Mouse (Mus musculus) ovary, adult 18-20 months (tissue): Measurements from ENCODE around the gene Pex10.
A peak's percentile ranks its signal among the peaks of the same experiment; 100 is the strongest.
"Not testable (repeated sequence)": the region's sequence is repeated elsewhere in the genome, so short reads cannot be mapped to it uniquely, and the experiment has no call there.

Experiments
- DNase-seq: peaks from one replicate; pipeline ENCODE4 v3.0.0; 2022; ENCODE audit warnings: low spot score, mixed read lengths

The Pex10 gene

DNA sequence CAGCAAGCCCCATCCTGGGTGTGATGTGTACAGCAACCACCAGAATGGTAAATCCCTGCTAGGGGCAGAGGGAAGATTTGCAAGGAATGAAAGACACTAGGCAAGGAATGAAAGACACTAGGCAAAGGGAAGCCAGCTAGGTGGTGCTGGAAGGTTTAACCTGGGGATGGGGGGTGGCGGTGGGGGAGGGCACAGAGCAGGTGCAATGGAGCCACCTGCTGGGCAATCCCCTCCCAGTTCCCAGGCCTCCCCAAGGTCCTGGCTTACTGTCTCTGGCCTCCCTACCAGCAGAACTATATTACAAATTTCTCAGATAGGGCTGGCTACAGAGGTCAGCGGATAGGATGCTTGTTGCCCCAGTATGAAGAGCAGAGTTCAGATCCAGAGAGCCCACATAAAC lies 2.3 kb upstream of the Pex10 start:
- no peak for DNase-seq

DNA sequence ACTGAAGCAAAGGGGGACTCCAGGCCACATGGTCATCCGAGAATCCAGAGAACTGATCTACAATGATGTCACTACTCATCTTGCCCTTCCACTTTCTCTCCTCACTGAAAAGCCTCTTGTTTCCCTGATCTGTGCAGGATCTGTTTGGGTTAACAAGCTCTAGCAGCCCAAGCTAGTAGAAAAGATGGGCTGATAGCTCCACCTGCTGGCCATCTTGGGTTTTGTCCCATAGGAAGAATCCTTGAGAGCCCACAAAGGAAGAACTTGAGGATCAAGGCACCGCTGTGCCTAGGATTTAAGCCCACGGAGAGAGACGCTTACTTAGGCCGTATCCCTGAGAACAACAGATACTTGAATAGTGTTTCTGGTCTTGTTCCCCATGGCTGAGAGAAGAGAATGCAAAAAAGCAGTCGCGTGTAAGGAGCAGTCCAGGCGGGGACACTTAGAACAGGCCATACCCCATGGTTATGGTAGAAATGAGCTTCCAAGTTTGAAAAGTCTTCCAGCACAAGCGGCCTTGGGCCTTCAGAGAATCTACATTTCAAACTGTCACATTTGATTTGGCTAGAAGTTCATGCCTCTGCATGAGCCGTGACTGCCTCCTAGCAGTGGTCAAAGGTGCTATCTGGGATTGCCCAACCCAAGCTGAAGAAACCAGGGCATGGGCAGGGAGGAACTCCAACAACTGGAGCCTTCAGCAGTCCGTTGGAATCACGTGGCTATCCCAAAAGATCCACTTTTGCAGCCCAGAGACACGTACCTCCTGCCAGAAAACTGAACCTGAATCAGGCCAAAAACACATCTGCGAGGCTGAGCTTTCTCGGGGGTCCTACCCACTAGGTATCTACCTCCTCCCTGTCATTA lies 614 bp upstream of the Pex10 start:
- peak; percentile 66 for DNase-seq

DNA sequence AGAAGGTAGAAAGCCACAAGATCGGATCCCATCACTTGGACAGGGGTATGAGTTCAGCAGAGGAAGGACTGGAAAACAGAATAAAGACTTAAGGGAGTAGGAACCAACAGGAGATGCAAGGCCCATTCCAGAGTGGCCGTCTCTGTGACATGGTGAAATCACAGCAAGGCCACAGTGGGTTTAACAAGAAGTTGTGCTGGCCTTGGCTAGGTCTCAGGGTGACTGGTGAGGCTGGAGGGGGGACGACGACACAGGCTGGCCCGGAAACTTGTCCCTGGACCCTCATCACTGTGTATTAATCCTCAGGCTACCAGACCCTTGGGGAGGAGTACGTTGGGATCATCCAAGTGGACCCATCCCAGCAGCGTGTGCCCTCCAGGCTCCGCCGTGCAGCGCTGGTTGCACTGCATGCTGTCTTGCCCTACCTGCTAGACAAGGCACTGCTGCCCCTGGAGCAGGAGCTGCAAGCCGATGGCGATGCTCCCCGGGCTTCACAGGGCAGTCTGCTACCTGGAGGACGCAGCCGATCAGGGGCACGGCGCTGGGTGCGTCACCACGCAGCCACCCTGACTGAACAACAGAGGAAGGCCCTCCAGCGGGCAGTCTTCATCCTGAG lies 1.6 kb downstream of the Pex10 start:
- no peak for DNase-seq

DNA sequence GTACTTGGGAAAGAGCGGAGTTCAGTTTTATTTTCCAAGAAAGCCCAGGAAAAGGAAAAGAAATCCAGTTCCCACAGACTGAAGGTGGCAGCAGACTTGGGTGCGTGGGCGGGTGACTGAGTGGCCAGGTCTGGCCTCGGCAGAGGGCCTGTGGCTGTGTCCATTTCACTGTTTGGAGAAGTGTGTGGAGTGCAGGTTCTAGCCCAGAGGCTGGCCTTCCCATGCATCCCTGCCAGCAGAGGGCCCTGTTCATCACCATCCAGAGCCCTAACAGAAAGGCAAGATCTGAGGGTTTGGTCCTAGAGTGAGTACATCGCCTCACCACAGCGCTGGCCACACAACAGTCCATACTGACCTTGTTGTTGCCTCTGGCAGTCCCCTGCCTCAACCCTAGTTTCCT lies 2.4 kb downstream of the Pex10 start:
- DNase-seq: no peak

DNA sequence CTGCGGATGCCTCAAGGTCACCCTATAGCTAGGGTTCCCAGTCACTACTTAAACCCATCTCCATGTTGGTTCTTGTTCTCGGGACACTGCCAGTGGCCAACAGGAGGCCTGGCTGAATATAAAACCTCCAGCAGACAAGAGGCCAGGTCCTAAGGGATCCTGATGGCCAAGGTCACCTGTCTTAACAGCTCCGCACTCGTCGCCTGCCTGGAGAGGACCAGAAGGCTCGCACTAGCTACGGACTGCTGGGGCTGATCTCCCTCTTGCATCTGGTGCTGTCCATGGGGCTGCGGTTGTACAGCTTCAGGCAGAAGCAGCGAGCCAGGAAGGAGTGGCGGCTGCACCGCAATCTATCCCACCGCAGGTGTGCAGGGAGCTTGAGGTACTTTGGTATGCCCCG lies 3.4 kb downstream of the Pex10 start:
- DNase-seq: no peak

DNA sequence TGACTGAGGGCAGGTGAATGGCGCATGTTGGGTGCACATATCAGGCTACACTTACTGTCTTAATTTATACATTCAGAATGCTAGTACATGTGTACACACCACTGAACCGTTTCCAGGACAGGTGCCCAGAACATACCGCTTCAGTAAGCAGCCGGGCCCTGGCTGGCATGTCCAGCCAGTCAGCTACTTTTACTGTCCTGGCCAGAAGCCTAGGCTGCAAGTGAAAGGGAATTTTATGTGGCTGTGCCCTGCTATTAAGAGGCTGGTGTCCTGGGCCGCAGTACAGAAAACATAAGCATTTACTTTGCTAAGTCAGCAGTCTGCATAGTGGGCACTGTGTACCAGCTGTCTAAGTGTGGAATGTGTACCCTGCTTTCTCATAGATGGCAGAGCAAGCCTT lies 4.1 kb downstream of the Pex10 start:
- DNase-seq: no peak

DNA sequence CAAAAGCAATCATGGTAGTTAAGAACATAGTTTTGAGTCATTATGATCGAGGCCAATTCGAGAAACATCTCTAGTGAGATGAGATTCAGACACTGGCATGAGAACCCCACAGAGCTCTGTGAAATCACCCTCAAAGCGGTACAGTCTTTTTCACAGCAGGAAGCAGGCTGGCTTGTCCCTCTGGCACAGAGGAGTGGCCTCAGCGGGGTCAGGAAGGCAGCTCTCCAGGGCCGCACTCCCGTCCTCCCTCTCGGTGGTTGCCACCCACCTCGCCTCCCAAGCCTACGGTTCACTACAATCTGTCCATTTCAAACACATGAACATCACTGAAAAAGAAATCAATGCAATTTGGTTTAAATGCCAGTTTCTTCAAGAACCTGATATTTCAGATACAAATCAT lies 7.6 kb downstream of the Pex10 start:
- DNase-seq: no peak

DNA sequence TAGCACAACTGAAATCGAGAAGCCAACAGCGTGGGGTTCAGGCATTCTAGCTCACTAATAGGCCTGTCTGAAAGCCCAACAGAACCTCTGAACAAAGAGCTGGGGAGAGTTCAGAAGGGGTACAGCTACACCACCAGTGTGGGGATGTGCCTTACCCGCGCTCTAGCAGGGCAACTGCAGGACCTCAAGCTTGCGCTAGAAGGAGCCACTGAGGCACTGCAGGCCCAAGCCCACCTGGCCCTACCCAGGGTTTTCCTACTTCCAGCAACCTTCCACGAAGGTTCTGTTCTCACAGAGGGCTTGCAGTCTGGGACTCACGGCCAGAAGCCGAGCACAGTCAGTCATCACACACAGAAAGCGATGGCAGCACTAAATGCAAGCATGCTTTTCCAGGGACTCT lies 8.3 kb downstream of the Pex10 start:
- DNase-seq: no peak

DNA sequence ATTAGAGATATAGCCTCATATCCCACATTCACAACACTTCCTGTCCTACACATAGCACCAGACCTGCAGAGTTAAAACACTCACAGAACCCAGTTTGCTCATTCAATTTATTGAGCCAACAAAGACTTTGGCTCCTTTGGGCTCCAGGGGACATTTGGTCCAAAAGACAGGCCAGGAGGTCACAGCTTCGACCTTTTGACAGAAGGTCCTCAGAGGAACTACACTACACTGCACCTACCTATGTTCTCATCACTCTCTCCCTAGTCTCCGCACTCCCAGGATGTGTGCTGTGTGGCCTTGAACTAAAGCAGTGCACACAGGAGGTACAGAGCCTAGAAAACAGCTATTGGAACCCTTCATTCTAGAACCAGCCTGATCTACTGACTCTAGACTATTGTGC lies 9.0 kb downstream of the Pex10 start:
- no peak for DNase-seq

DNA sequence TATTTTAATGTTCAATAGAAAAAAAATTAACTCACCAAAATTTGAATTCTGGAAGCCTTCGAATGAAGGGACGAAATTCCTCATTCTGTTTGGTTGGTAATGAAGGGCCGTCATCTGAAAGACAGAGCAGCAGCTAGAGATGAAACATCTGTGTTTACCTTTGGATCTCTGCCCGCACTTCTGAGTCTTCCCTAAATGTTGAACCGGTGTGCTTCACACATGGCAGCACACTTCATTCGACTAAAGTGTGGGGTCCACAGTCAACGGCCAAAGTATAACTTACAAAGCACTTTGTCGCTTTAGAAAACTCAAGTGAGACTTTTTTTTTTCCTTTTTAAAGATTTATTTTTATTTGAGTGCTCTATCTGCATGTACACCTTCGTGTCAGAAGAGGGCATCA lies 9.9 kb downstream of the Pex10 start:
- no peak for DNase-seq

DNA sequence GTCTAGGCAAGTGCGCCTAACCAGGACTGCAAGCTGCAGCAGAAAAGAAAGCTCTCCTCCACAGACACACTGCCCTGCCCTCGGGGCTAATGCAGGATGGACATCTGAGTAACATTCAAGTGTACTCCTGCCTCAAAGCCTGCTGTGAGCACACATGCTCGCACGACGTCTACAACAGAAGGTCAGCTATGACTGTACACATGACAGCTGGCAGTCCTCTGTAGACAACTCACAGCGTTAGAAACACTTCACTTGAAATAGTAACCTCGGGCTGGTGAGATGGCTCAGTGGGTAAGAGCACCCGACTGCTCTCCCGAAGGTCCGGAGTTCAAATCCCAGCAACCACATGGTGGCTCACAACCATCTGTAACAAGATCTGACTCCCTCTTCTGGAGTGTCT lies 12.0 kb downstream of the Pex10 start:
- not testable (repeated sequence) for DNase-seq

DNA sequence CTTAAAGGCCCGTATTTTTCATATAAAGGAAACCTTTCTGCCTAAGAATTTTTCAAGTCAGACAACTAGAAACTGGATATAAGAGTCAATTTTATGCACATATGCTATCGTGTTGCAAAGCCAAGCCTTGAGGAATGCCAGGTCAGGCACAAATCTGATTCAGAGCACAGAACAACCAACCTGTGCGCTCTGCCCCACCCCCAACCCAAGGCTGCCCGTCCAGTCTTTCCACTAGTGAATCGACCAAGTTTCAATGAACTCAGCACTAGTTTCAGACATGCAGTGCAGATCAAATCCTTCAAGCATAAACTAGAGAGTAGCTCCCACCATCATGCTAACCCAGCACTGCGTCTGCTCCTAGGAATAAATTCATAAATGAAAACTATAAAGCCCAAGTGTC lies 12.8 kb downstream of the Pex10 start:
- DNase-seq: no peak

DNA sequence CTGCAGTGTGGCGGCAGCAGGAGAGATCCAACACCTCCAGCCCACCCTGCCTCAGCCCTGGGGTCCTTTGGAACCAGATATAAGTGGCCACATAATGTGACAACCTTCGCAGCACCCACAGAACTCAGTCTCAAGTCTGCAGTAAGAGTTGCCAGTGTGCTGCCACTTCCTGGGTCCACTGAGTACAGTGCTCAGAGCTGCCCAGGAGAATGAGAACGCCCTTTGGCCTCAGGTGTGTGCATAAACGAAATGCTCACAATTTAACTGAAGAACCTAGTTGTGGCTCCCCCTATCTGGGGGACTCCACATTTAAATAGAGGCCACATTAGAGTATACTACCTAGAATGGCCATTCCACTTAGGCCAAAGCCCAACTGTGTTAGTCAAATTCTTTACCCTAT lies 16.7 kb downstream of the Pex10 start:
- no peak for DNase-seq

DNA sequence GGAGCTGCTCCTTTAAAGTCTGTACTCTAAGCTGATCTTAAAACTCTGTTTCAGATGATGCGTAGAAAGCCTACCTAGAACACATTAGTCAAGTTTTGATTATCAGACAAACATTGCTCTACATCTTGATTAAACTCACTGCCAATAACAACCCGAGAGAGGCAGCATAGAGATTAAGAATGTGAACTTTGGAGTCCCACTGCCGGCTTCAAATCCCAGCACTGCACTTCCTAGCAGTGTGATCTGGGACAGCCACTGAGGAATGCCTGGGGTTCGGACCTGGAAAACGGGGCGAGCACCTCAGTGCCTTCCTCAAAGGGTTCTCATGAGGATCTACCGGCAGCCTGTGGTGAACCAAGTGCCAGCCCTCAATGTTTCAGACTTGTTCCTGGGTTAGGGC lies 17.5 kb downstream of the Pex10 start:
- no peak for DNase-seq

DNA sequence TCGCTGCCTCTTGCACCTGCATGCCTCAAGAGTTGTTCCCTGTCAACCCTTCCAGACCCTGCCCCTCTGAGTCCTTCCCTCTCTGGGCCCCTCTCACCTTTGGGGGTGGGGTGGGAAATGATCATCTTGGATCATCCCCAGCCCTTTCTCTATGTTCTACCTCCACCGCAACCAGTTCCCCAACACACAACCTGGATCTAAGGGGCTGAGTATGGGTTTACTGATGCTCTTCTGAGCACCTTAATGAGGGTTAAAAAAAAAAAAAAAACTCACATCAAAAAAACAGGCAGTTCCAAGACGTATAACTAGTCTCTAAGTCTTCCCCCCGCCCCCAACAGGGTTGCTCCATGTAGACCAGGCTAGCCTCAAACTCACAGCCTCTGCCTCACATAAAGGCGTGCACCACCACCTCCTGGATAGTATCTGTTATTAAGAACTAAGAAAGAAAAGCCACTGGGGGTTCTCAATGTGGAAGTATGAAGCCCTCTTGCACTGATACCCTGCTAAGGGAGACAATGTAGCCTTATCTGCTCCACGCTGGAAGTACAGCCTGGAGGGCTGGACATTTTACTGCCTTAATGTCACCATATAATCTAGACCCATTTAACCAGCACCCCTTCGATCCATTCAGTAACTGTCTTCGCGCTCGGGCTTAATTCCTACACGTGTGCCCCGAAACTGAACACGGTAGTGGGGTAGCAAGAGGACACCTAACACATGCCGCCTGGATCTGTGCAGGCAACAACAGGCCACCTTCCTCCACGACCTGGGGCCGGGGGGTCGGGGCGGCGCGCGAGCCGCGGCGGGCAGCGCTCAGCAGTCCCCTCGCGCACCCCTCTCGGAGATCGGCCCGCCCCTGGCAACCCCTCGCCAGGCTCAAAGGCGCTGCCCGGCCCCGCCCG lies 18.6 kb downstream of the Pex10 start:
- DNase-seq: no peak

DNA sequence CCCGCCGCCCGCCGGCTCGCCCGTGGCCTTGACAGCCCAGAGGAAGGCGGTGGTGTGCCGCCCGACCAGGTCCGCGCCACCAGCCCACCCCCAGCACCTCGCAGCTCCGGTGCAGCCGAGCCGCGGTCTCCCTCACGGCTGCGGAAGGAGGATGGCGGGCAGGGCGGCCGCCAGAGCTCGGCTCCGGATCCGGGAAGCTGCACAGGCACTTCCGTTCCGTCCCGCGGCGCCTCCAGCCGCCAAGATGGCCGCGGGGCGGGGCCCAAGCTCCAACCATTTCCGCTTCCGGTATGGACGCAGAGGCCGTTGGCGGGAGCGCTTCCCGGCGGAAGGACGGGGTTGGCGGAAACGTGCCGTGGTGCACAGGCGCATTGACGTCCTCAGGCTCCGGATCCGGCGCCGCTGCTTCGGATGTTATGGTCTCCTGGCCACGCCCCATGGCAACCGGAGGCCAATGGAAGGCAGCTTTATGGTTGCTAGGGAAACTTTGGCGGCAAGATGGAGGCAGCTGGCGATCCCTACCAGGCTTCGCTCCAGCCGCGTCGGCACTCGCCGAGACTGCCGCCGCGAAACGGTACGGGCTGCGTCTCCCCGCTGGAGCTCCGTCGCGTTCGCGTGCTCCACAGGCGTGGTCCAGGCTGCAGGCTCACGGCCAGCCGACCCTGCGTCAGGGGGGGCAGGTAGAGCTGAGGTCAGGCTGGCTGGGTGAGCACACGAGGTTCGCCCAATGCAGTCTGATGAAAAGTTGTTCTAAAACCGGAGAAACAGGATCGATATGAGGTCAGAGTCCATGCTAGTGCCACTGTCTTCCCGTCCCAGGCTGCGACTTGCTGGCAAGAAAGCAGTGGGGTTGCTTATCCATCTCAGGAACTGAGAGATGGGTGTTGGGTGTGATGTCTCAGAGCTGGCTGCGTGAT lies 19.6 kb downstream of the Pex10 start, which contains the start of the genes Rer1 and Morn1:
TSS of gene Rer1 (minus strand) at position 275 of the 917 bp plus-strand sequence.
TSS of gene Morn1 (plus strand) at position 470 of the 917 bp plus-strand sequence.
- peak; percentile 99 for DNase-seq

DNA sequence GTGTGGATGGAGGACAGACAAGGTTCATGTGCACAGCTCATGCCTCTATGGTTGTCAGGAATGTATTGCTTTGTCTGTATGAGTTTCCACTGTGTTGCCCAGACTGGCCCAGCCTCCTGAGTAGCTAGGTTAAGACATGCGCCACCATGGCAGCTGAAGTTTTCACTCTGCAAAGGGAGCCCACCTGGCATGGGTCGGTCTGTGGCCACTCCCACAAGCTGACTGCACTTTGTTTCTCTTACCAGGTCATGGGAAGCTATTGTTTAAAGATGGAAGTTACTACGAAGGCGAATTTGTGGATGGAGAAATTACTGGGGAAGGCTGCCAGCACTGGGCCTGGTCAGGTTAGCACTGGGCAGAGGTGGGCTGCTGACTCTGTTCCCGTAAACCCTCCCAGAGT lies 22.4 kb downstream of the Pex10 start:
- no peak for DNase-seq

DNA sequence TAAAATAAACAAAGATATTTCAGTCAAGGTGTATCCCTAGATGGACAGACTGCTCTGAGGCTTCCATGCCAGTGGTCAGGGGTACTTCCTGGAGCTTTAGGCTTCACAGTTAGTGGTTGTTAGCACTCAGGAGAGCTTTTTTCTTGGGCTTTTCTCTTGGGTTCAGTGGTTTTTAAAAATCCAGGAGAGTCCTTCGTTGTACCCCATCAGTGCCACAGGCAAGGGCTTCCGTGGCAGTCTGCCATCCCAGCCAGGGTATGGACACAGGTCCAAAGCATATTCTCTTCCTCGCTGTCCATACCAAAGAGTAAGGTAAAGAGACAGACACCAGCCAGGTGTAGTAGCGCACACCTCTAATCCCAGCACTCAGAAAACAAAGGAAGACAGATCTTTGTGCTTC lies 23.3 kb downstream of the Pex10 start:
- DNase-seq: no peak

DNA sequence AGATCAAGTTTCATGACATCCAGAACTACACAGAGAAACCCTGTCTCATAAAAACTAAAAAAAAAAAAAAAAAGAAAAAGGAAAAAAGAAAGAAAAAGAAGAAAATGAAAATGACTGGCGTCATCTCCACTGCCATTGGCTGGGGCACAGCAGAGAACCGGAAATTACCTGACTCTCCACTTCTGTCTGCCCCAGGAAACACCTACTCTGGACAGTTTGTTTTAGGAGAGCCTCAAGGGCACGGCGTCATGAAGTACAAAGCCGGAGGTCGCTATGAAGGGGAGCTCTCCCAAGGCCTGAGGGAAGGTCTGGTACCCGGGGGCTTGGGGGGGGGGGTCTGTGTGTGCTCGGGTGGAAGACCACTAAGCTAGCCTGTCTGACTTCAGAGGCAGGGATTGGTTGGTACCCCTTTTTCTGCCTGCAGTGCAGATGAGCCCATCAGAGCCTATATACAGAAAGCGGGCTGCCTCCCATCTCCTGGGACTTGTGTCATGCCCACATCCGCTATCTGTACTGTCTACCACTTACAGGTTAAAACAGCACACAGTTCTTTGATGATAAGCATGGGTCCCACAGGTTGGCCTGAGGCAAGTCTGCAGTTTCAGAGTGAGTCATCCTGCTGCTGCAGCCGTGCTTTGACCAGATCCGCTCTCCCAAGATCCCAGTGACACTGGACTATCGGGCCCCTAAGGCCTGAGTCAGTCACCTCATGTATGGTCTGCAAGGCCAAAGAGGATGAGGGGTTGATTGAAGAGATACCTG lies 24.1 kb downstream of the Pex10 start:
- no peak for DNase-seq

DNA sequence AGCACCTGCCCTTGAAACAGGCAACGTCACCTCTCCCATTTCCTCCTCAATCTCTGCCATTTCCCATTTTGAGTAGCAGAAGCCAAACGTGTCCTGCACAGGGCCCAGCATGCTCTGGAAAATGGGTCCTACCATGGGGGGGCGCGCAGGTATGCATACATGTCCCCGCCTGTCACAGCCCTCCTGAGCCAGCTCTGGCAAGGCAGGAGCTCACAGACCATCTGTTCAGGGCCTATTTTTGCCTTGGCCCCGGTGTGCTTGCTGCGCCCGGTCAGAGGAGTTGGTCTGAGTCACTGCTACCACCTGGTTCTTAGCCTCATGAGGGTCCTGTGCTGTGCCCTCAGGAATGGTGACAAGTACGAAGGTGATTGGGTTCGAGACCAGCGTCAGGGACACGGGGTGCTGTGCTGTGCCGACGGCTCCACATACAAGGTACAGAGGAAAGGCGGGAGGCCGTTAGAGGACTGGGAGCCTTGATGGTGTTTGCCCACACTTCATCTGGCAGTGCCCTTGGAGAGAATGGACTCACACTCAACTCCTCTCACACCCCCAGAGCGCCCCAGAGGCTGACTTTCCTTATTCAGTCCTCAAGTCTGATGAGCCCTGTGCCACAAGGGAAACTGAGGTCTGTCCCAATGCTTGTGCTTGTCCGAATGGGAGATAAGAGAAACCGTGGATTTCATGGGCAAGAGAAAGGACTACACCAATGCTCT lies 26.1 kb downstream of the Pex10 start:
- DNase-seq: no peak
